Mouse (Mus musculus) c-Kit-positive CD71-negative TER-119-negative erythroid progenitor cells, embryonic 14.5 days (primary cell): ENCODE measurements around the gene Gm11115.

Source experiments
- DNase-seq: peaks from one replicate; pipeline ENCODE4 v3.0.0-alpha.2; 2013; ENCODE audit warnings: low read depth

Gene Gm11115

DNA sequence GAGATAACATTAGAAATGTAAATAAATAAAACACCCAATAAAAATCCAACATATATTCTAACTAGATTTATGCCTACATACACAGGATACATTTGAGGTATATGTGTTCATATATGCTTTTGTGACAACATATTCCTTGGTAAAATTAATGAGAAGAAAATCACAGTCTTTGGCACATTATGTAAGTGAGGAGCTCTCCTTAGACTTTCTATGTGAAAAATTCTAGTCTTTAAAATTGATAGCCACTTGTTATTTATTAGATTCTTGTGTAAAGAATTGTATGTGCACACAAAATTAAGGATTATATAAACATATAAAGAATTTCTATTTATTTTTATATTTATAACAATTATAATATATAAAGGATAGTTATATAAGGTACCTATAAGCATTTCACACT lies at the start of gene Gm11115:
Gene Gm11115 (minus strand): TSS at position 101 of the 400 bp plus-strand sequence.
- DNase-seq, result no peak

DNA sequence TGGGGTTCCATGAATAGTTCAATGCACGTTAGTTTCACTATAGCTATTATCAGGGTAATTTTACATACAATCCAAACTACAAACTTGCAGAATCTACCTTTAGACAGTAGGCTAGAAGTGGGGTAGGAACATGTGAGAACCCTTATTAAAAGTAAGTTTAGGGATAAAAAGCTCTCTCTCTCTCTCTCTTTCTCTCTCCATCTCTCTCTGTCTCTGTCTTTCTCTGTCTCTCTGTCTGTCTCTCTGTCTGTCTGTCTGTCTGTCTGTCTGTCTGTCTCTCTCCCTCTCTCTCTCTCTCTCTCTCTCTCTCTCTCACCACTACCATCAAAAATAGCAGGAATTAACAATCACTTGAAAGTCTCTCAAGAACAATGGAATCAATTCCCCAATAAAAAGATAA lies 42.5 kb downstream of the Gm11115 start, which contains the start of gene Gm11116:
Gene Gm11116 (minus strand): TSS at position 101 of the 400 bp plus-strand sequence.
- DNase-seq, result no peak
